Mouse (Mus musculus) kidney, adult 8-10 months (tissue): ENCODE results near the gene Grm4.
A peak's percentile ranks its signal among the peaks of the same experiment; 100 is the strongest.

ENCODE experiments used
- DNase-seq, 2 experiments: peaks; one replicate each; pipeline ENCODE4 v3.0.0; 2022

The Grm4 gene

GRCm38 (mm10) chr17:27488173-27488823, 32.9 kb downstream of the Grm4 start:
- no peak for DNase-seq

DNA sequence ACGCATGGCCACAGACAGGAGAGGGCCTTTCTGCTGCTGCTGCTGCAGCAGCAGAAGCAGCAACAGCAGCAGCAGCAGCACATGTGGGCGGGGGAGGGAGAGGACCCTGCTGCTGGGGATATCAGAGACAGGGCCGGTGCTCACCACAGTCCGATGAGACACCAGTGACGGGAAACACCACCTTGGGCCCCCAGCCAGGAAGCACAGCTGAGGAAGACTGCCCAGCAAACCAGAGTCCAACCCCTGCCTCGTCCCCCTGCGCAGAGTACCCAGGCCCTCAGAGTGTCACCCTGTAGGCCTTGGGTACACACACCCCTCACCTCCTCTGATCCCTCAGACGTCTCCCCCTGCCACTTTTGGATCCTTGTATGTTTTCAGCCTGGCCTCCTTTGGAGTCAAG, 35.3 kb downstream of the Grm4 start:
- DNase-seq: no peak

DNA sequence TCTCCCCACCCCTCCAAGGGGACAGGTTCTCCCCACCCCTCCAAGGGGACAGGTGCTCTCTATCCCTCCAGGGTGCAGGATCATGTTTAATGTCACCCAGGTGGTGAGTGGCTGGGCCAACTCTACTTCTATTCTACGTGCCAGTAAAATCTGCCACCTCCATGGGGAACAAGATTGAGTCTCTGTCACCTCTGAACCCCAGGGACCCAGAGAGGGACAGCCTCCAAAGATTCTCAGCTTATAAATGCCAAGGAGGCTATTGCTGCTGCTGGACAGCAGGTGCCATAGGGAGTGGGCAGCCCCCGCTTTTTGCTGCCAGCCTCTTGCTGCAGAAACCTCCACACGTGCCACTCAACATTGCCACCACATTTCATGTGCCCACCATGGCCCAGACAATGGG, 37.6 kb downstream of the Grm4 start:
- no peak for DNase-seq

DNA sequence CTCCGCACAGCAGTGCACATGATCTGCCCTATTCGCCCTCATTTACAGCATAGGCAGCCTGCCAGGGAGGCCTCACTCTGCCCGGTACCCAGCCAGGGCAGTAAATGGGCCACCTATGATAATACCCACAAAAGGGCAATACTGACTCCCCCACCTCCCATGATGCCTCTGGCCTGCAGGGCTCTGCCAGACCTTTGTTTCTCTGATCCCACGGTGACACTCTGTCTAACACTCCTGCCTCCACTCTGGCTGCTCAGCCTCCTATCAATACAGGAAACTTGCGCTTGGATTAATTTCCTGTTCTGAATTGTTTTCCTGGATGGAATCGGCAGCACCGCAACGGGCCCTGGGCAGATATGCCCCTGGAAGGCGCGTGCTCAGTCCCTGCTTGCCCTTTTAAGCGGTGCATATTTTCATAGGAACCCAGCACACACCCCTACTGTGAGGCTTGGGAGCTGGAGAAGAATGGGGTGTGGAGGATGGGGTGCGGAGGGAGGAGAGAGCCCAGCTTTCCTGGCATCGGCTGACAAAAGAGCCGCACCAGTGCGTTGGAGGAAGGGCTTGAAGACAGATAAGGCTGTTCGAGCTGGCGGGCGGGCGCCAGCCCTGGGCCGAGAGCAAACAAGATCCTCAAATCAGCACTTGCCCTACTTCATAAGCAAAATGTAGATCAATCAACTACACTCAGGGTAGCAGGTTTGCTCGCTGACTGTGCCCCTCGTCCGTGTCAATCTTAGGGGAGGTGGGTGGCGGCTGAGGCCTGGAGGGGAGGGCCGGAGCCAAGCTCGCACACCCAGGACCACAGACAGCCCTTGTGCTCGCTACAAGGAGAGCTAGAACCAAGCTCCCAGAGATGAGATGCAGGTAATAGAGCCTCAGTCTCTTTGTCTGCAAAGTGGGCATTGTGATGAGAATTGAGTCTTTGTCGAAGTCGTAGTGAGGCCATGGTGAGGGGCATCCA, 40.8 kb downstream of the Grm4 start:
- no peak for DNase-seq

DNA sequence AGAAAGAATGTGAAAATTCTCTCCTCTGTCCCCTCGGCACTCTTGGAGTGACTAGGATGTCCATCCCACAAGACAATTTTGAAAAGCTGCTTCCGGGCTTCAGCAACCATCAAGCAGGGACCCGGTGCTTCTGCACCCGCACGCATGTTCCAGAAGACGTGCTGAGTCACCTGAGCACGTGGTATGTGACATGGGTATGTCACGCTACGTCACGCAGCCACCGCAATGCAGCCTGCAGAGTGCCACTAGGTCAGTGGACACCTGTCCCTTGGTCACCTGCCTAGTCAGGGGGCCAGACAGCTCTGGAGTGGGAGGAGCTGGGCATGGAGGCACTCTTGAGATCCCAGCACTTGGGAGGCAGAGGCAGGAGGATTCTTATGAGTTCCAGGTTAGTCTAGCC, 45.6 kb downstream of the Grm4 start:
- no peak for DNase-seq

GRCm38 (mm10) chr17:27466620-27467019, 54.6 kb downstream of the Grm4 start:
- DNase-seq: peak in 1 of 2 experiments; percentile 40

DNA sequence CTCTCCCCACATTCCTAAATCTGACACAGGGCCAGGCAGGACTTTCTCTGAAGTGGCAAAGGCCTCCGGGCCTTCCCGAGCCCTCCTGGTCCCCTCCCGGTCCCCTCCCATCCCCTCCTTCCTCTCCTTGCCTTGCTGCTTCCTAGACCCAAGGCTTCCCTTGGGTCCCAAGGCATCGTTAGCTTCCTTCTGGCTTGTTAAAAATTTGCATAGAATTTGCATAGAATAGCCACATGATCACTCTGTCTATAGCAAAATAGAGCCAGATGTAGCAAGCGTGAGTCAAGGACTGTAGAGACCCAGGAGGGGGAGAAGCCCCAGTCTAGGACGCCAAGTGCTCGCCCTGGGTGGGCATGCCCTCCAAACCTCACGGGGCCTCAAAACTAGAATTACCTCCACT, 55.3 kb downstream of the Grm4 start:
- no peak for DNase-seq

GRCm38 (mm10) chr17:27464327-27464962, 56.8 kb downstream of the Grm4 start:
- peak in 1 of 2 experiments; percentile 19 for DNase-seq

DNA sequence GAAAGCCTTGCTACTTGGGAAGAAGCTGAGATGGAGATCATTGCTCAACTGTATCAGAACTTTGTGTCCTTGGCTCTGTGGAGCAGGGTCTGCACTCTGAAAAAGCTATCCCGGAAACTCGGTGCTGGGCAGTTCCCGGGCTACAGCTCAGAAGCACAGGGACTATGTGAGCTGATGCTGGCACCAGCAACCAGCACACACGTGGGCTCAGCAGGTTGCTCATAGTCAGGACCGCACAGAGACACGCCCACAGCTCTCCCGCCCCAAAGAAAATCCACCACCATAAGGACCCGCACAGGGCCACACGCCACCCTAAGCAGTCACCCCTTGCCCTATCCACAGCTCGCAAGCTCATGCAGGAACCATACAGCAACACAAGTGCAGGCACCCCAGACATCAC, 61.2 kb downstream of the Grm4 start:
- DNase-seq: no peak

GRCm38 (mm10) chr17:27459241-27459640, 62.0 kb downstream of the Grm4 start:
- no peak for DNase-seq

DNA sequence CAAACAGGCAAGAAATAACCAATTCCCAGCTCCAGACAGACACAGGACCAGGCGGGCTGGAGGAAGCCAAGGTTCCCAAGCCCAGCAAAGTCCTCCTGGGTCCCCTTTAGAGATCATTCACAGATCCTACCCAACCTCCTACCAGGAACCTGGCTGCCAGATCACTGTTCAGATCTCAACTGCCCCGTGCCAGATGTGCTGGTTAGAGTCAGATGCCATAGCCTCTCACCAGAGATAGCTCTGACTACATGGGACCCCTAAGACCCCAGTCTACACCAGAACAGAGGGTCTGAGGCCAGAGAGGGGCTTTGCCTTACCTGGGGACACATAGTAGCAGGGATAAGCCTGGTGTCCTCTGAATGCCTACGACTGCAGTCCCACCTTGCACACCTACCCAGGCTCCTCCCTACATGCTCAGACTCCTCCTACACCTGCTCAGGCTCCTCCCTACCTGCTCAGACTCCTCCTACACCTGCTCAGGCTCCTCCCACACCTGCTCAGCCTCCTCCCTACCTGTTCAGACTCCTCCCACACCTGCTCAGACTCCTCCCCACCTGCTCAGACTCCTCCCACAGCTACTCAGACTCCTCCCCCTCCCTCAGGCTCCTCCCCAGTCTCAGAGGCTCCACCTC, 63.2 kb downstream of the Grm4 start:
- no peak for DNase-seq

GRCm38 (mm10) chr17:27457038-27457577, 64.1 kb downstream of the Grm4 start:
- no peak for DNase-seq

DNA sequence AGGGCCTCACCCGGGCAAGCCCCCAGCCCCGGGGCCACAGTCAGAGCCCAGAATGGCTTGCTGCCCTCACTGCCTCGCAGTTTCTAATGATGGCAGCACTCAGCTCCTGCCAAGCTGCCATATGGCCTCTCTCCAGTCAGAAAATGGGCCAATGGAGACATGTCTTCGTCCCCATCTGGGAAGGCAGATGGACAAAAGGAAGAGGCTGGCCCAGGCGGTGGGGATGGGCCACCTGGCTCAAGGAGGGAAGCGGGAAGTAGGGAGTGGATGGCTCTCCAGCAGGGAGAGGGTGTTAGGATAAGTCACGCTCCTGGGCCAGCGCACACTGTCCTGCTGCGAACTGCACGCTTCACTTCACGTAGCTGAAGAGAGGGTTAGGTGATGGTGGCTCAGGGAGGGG, 64.8 kb downstream of the Grm4 start:
- DNase-seq: no peak

DNA sequence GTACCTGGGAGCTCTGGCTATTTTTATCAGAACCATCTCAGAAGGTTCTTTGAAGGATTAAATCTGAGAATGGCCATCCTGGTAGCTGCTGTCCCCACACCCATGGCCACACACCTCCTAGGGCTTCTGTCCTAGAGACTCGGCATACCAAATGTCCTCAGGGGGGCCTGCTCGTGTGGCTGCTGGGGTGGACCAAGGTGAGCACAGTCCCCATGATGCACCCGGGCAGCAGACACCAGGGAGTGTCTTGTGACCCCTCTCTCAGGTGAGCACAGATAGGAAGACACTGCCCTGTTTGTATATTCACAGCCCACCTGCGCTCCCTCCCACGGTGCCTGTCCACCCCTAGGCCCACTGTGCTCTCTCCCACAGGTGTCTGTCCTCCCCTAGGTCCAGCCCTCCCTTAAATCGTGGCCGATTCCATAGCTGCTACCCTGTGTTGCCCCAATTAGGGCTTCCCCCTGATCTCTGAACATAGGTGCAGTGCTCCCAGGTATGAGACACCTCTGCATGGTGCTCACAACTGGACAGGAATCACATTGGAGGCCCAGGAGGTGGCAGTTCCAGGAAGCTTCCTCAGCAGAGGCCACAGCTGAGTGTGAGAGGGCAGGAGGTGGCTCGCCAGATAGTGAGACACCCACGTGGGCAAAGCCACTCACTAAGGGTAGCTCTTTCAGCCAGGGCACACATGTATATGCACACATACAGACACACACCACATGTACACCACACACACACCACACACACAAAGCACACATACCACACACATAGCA, 66.0 kb downstream of the Grm4 start:
- DNase-seq: no peak

GRCm38 (mm10) chr17:27454396-27454795, 66.8 kb downstream of the Grm4 start:
- no peak for DNase-seq

GRCm38 (mm10) chr17:27453045-27453444, 68.2 kb downstream of the Grm4 start:
- no peak for DNase-seq

DNA sequence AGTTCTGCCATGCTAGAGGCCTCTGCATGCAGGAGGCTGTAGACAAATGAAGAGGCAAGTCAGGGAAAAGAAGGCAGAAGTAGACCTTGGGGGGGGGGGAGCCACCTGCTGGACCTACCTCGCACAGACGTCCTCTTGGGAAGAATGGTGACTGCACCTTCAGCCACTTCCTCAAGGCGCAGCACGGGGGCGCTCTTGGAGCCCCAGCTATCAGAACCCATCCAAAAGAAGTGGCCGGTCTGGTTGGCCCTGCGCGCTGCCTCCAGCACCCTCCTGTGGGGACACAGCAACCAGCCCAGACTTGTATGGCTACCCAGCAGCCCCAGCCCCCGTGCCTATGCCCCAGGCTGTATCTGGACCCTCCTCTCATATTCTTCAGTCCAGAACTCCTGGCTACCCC, 69.4 kb downstream of the Grm4 start:
- DNase-seq: no peak

GRCm38 (mm10) chr17:27451216-27451615, 70.0 kb downstream of the Grm4 start:
- no peak for DNase-seq

GRCm38 (mm10) chr17:27449757-27450330, 71.4 kb downstream of the Grm4 start:
- DNase-seq: no peak

- DNase-seq: no peak
These were observed 72.5 kb downstream of the Grm4 start for GRCm38 (mm10) chr17:27448749-27449148.

DNA sequence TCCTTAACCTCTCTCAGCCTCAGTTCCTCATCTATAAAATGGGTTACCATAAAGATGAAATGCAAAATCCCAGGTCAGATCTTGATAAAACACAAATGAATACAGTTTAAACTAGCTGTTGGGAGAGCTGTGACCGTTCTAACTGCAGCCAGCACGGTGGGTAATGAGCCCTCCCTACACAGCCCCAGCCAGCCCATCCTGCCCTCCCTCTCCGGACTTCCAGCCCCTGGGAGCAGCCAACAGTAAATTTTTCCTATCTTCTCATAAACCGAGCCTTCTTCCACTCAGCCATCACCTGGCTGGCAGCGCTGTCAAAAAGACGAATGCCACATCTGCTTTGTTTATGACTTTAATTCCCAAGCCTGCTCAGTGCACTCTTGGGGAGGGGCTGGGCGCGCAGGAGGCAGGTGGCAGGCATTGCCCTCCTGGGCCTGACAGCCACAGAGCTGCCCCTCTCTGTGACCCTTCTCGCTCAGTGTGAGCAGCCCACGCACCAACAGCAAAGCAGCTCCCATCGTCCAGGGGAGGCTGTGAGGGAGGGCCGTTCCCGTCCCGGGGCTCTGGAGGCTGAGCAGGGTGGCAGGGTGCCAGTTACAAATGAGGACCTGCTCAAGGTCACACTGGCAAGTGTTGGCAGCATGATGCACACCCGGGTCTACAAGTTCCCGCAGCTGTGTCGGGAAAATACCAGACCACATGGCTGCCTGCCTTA, 75.7 kb downstream of the Grm4 start:
- DNase-seq: peak; percentile 39 to 46
